Mouse (Mus musculus) kidney, embryonic 16.5 days (tissue): ENCODE results near the gene Gm20518. TPM values are rescaled to one million over a fixed set of nuclear protein-coding genes. Genes with fewer than 3 reads are reported as not detected.
A peak's percentile ranks its signal among the peaks of the same experiment; 100 is the strongest.

Experiments
- ATAC-seq: fragments of 200-750 bp; cut with Nextera tagmentation; 2 replicates; pipeline ENCODE4 v1.8.0; 2017; ENCODE audit warnings: moderate TSS enrichment; ENCODE audit not compliant: low FRiP score, low TSS enrichment
- H3K27ac ChIP-seq: fragments of 300-500 bp; sonication (generic); 2 replicates; pipeline ENCODE4 v1.5.1; 2014; ENCODE audit warnings: low read length
- H3K27me3 ChIP-seq: fragments of 300-500 bp; sonication (generic); 2 replicates; pipeline ENCODE4 v1.6.1; 2014; ENCODE audit warnings: low read length, control low read depth, mixed read lengths; ENCODE audit not compliant: insufficient read depth
- H3K36me3 ChIP-seq: fragments of 300-500 bp; sonication (generic); 2 replicates; pipeline ENCODE4 v1.6.1; 2014; ENCODE audit warnings: low read length, control low read depth, mixed read lengths; ENCODE audit not compliant: insufficient read depth
- H3K4me1 ChIP-seq: fragments of 300-500 bp; sonication (generic); 2 replicates; pipeline ENCODE4 v1.6.1; 2014; ENCODE audit warnings: low read length, control low read depth, mixed read lengths; ENCODE audit not compliant: insufficient read depth
- H3K4me2 ChIP-seq: fragments of 300-500 bp; sonication (generic); replicated peaks from 2 replicates; pipeline ENCODE4 v1.6.1; 2014; ENCODE audit warnings: low read depth, low read length
- H3K4me3 ChIP-seq: fragments of 300-500 bp; sonication (generic); 2 replicates; pipeline ENCODE4 v1.5.1; 2014; ENCODE audit warnings: mild to moderate bottlenecking, low read length
- H3K9ac ChIP-seq: fragments of 300-500 bp; sonication (generic); replicated peaks from 2 replicates; pipeline ENCODE4 v1.6.1; 2014; ENCODE audit warnings: low read length
- H3K9me3 ChIP-seq: fragments of 300-500 bp; sonication (generic); 2 replicates; pipeline ENCODE4 v1.6.1; 2016; ENCODE audit warnings: low read length, control low read depth
- WGBS: fragments of 180-500 bp; shearing (Covaris S2); extraction: QIAGEN DNeasy Blood & Tissue Kit; methylation state at CpG from one replicate; pipeline ENCODE4 v1.1.7; 2014; 5-methylcytosine and 5-hydroxymethylcytosine counted together
- polyA plus RNA-seq: library from polyadenylated mRNA; unstranded; fragments of >200 nt; fragmentation: Nextera tagmentation; extraction: Ambion mirVana; gene quantifications from 2 replicates; pipeline ENCODE4 v1.2.1, GENCODE M21; 2015

The Gm20518 gene
- polyA plus RNA-seq, 1 experiment from 2014 or later = 2.6 TPM

DNA sequence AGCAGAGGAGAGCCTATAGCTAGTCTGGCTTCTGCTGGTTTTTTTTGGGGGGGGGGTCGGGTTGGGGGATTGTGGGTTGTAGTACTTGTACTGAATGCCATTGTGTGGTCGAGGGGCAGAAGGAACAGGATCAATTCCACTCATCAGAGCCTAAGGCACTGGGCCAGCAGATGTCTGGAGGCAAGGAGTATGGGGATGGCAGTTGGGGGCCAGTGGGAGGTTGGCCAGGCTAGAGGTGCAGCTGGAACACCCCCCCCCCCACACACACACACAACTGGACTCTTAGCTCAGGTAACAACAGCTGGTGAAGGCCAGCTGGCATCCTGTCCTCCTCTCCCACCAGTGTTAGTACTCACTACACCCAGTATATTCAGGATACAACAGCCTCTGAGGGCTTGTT lies 37.7 kb upstream of the Gm20518 start:
- peaks cover 11% of the 10 kb centered on the region for H3K36me3 ChIP-seq
- H3K27ac ChIP-seq = peak overlapping the region; percentile 95; the same call in 1 of the 2 replicates
- H3K4me1 ChIP-seq = peaks cover 11% of the 10 kb centered on the region
- H3K4me3 ChIP-seq = no peak overlapping the region
- no peaks in the 10 kb centered on the region for H3K9me3 ChIP-seq
- WGBS = 16% methylated on average over 2 of the region's 2 CpGs
- H3K9ac ChIP-seq = peak overlapping the region; percentile 83; the same call in 1 of the 2 replicates
- H3K27me3 ChIP-seq = no peaks in the 10 kb centered on the region
- ATAC-seq = no peak
- H3K4me2 ChIP-seq = no peak overlapping the region

GRCm38 (mm10) chr16:17928627-17929104 lies 37.2 kb upstream of the Gm20518 start:
- Histone ChIP-seq H3K27me3 (no peaks in the 10 kb centered on the region), H3K4me1 (peaks cover 11% of the 10 kb centered on the region), H3K9me3 (no peaks in the 10 kb centered on the region), H3K9ac (peak overlapping the region; percentile 83), H3K27ac (peak overlapping the region; percentile 95), H3K4me2 (peak overlapping the region; percentile 99), H3K36me3 (peaks cover 11% of the 10 kb centered on the region), H3K4me3 (peak overlapping the region; percentile 72)
- peak; percentile 67 for ATAC-seq
- WGBS = 0% methylated on average over 9 of the region's 9 CpGs

GRCm38 (mm10) chr16:17928087-17928580 lies 36.7 kb upstream of the Gm20518 start, which contains the start of gene Slc25a1:
TSS of gene Slc25a1 (minus strand) at chr16:17928219.
- Histone ChIP-seq H3K36me3 (peaks cover 11% of the 10 kb centered on the region), H3K4me2 (peak within 1 kb of the TSS; percentile 99), H3K9me3 (no peaks in the 10 kb centered on the region), H3K9ac (peak within 1 kb of the TSS; percentile 83), H3K4me3 (peak within 1 kb of the TSS; percentile 72), H3K27ac (peak within 1 kb of the TSS; percentile 95), H3K27me3 (no peaks in the 10 kb centered on the region), H3K4me1 (peaks cover 11% of the 10 kb centered on the region)
- peak; percentile 74 for ATAC-seq
- WGBS = under 1% methylated on average over 46 of the region's 47 CpGs

- peak; percentile 53 for ATAC-seq
- Histone ChIP-seq H3K4me2 (peak overlapping the region; percentile 99), H3K9me3 (no peaks in the 10 kb centered on the region), H3K36me3 (peaks cover 11% of the 10 kb centered on the region), H3K4me3 (peak overlapping the region; percentile 72), H3K4me1 (peaks cover 15% of the 10 kb centered on the region), H3K27ac (peak overlapping the region; percentile 95), H3K27me3 (no peaks in the 10 kb centered on the region), H3K9ac (peak overlapping the region; percentile 83)
- under 1% methylated on average over 71 of the region's 72 CpGs for WGBS
Observed at GRCm38 (mm10) chr16:17927351-17928082, 36.0 kb upstream of the Gm20518 start.

DNA sequence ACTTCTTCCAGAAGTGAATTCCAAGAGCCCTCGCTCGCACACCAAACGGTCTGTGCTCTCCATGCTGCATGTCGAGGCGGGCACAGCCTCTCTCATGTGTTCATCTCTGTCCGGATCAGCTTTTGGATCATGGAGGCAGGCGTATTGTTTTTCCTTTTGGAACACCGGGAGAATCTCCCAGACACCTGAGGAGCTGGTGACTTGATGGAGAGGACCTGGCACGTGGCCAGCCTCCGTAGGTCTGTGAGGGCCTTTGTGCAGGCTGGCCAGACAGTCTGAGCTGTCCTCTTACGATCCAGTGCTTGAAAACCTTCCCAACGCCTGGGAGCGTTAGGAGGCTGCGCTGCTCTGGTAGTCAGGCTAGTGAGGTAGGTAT lies 30.7 kb upstream of the Gm20518 start:
- under 1% methylated on average over 14 of the region's 14 CpGs for WGBS
- no peaks in the 10 kb centered on the region for H3K9me3 ChIP-seq
- 0 out of 2 replicates have a peak, but pooled peaks have one; percentile 3 for ATAC-seq

GRCm38 (mm10) chr16:17921325-17922162 lies 30.1 kb upstream of the Gm20518 start:
- 2% methylated on average over 47 of the region's 47 CpGs for WGBS
- Histone ChIP-seq H3K9ac (peak overlapping the region; percentile 92), H3K27me3 (peaks cover 26% of the 10 kb centered on the region), H3K27ac (peak overlapping the region; percentile 90), H3K4me3 (peak overlapping the region; percentile 89), H3K4me2 (peak overlapping the region; percentile 71), H3K9me3 (no peaks in the 10 kb centered on the region), H3K36me3 (peaks cover 11% of the 10 kb centered on the region), H3K4me1 (peaks cover 19% of the 10 kb centered on the region)
- ATAC-seq = peak; percentile 93

More for the DNA sequence above, 30.7 kb upstream of the Gm20518 start:
- Histone ChIP-seq H3K4me1 (peaks cover 25% of the 10 kb centered on the region), H3K4me3 (peak overlapping the region; percentile 89), H3K9ac (peak overlapping the region; percentile 92), H3K27ac (peak overlapping the region; percentile 84), H3K4me2 (peak overlapping the region; percentile 71), H3K36me3 (peaks cover 11% of the 10 kb centered on the region), H3K27me3 (peaks cover 21% of the 10 kb centered on the region)

DNA sequence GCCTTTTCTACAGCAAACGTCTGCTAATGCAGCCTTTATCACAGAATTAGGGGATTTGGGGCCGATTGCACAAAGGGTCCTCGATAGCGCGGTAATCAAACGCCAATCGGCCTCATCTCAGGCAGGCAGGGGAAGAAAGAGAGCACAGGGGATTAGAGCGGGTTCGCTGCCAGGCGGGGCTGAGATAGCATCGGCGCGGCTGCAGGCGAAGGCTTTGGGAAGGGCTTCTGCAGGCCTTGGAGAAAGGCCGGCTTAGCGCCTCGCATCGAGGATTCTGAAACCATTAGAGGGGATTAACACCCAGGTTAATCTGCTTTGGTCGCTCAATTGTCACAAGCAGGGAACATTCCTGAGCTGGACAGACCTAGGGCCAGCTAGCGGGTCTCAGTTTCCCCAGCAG lies 29.1 kb upstream of the Gm20518 start:
- peaks cover 10% of the 10 kb centered on the region for H3K36me3 ChIP-seq
- no peak for ATAC-seq
- peaks cover 18% of the 10 kb centered on the region for H3K4me1 ChIP-seq
- H3K27ac ChIP-seq = no peak overlapping the region
- H3K4me2 ChIP-seq = peak overlapping the region; percentile 71; the same call in 1 of the 2 replicates
- WGBS = 13% methylated on average over 20 of the region's 20 CpGs
- H3K9me3 ChIP-seq = no peaks in the 10 kb centered on the region
- peak overlapping the region; percentile 46 for H3K9ac ChIP-seq
- no peak overlapping the region for H3K4me3 ChIP-seq
- H3K27me3 ChIP-seq = peaks cover 35% of the 10 kb centered on the region

- ATAC-seq = peak; percentile 11; the same call in 1 of the 2 replicates
- H3K9ac ChIP-seq = peak within 1 kb of the TSS; percentile 40
Observed at GRCm38 (mm10) chr16:17914307-17915249, 23.1 kb upstream of the Gm20518 start, which contains the start of gene Gsc2. TSS of gene Gsc2 (minus strand) at chr16:17915059.

More at GRCm38 (mm10) chr16:17914307-17915249, 23.1 kb upstream of the Gm20518 start, which contains the start of gene Gsc2:
- Histone ChIP-seq H3K4me3 (peak within 1 kb of the TSS; percentile 45), H3K36me3 (no peaks in the 10 kb centered on the region), H3K9me3 (no peaks in the 10 kb centered on the region), H3K27ac (no peak within 1 kb of the TSS), H3K4me2 (peak within 1 kb of the TSS; percentile 74), H3K4me1 (peaks cover 21% of the 10 kb centered on the region), H3K27me3 (peaks cover 65% of the 10 kb centered on the region)
- under 1% methylated on average over 99 of the region's 106 CpGs for WGBS
